Mouse (Mus musculus): ENCODE measurements around the gene Gpam. TPM values are rescaled to one million over a fixed set of nuclear protein-coding genes. Genes with fewer than 3 reads are reported as not detected.

Gpam gene
- polyA plus RNA-seq, 1 experiment from 2014 or later, result 20.2 TPM

GRCm38 (mm10) chr19:55120518-55121244, 6.4 kb downstream of the Gpam start:
- Histone ChIP-seq H3K4me1 (replicated peaks; ENCODE audit: control insufficient read depth, insufficient read depth, low read length) (peaks cover 15% of the 10 kb centered on the region), H3K9ac (ENCODE audit: low read length) (no peak overlapping the region), H3K4me2 (ENCODE audit: low read depth, low read length, severe bottlenecking) (no peak overlapping the region), H3K36me3 (ENCODE audit: control insufficient read depth, insufficient read depth, low read length) (no peaks in the 10 kb centered on the region), H3K27me3 (ENCODE audit: control insufficient read depth, insufficient read depth, low read length) (no peaks in the 10 kb centered on the region), H3K27ac (ENCODE audit: low read depth, low read length) (no peak overlapping the region), H3K9me3 (ENCODE audit: control insufficient read depth, low read length) (no peaks in the 10 kb centered on the region), H3K4me3 (ENCODE audit: low read depth, low read length) (no peak overlapping the region)
- DNase-seq (ENCODE audit: low spot score) (no peak), ATAC-seq (replicated peaks; ENCODE audit: low FRiP score) (no peak)
- 56% methylated on average over 11 of the region's 11 CpGs for WGBS

DNA sequence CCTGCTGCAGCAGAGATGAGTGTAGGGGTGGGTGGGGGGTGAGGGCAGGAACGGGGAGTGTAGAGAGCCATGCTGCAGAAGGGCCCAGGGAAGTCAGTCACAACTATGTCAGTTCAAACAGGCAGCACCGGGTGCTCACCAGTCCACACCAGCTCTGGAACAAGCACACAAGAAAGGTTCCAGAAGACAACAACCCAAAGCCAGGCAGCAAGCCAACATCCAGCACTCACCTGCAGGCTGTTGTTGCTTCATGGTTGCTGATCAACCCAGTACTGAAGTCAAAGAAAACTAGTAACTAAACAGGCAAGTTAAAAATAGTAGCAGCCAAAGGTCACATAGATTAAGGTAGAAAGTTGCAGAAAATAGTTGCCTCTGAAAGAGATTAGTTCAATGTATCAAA, 7.5 kb downstream of the Gpam start:
- Histone ChIP-seq H3K9me3 (ENCODE audit: control insufficient read depth, low read length) (no peaks in the 10 kb centered on the region), H3K9ac (ENCODE audit: low read length) (no peak overlapping the region), H3K4me2 (ENCODE audit: low read depth, low read length, severe bottlenecking) (no peak overlapping the region), H3K4me3 (ENCODE audit: low read depth, low read length) (no peak overlapping the region), H3K27ac (ENCODE audit: low read depth, low read length) (no peak overlapping the region), H3K36me3 (ENCODE audit: control insufficient read depth, insufficient read depth, low read length) (no peaks in the 10 kb centered on the region), H3K4me1 (replicated peaks; ENCODE audit: control insufficient read depth, insufficient read depth, low read length) (peaks cover 15% of the 10 kb centered on the region), H3K27me3 (ENCODE audit: control insufficient read depth, insufficient read depth, low read length) (no peaks in the 10 kb centered on the region)
- ATAC-seq (replicated peaks; ENCODE audit: low FRiP score) (no peak), DNase-seq (ENCODE audit: low spot score) (no peak)
- 87% methylated on average over 2 of the region's 2 CpGs for WGBS

DNA sequence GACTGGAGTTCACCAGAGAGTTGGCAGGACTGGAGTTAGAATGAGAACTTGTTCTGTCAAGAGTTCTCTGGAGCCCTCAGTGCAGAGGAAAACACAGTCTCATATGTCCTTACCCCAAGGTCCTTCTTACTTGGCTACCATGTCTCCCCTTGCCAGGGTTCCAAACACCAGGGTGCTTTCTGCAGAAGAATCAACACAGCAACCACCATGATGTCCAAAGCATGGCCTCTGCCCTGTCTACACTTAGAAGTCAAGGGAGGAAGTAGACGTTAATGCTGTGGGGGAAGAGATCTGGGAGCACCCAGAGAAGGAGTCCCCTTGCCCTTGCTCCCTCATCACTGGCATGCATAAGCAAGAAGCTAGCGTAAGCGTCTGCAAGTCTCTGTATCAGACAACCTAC, 9.0 kb downstream of the Gpam start:
- no peaks in the 10 kb centered on the region for H3K9me3 ChIP-seq (ENCODE audit: control insufficient read depth, low read length)
- no peak overlapping the region for H3K4me2 ChIP-seq (ENCODE audit: low read depth, low read length, severe bottlenecking)
- no peaks in the 10 kb centered on the region for H3K36me3 ChIP-seq (ENCODE audit: control insufficient read depth, insufficient read depth, low read length)
- H3K27me3 ChIP-seq (ENCODE audit: control insufficient read depth, insufficient read depth, low read length), result no peaks in the 10 kb centered on the region
- no peak for ATAC-seq (replicated peaks; ENCODE audit: low FRiP score)
- H3K4me1 ChIP-seq (replicated peaks; ENCODE audit: control insufficient read depth, insufficient read depth, low read length), result peaks cover 10% of the 10 kb centered on the region
- H3K9ac ChIP-seq (ENCODE audit: low read length), result no peak overlapping the region
- WGBS, result 83% methylated on average over 3 of the region's 3 CpGs
- DNase-seq (ENCODE audit: low spot score), result no peak
- no peak overlapping the region for H3K4me3 ChIP-seq (ENCODE audit: low read depth, low read length)
- no peak overlapping the region for H3K27ac ChIP-seq (ENCODE audit: low read depth, low read length)

GRCm38 (mm10) chr19:55117059-55117815, 9.8 kb downstream of the Gpam start:
- no peak overlapping the region for H3K4me3 ChIP-seq (ENCODE audit: low read depth, low read length)
- no peaks in the 10 kb centered on the region for H3K36me3 ChIP-seq (ENCODE audit: control insufficient read depth, insufficient read depth, low read length)
- no peak for DNase-seq (ENCODE audit: low spot score)
- no peaks in the 10 kb centered on the region for H3K9me3 ChIP-seq (ENCODE audit: control insufficient read depth, low read length)
- WGBS, result 70% methylated on average over 6 of the region's 6 CpGs
- no peaks in the 10 kb centered on the region for H3K27me3 ChIP-seq (ENCODE audit: control insufficient read depth, insufficient read depth, low read length)
- no peak overlapping the region for H3K4me2 ChIP-seq (ENCODE audit: low read depth, low read length, severe bottlenecking)
- H3K27ac ChIP-seq (ENCODE audit: low read depth, low read length), result no peak overlapping the region
- peaks cover 6% of the 10 kb centered on the region for H3K4me1 ChIP-seq (replicated peaks; ENCODE audit: control insufficient read depth, insufficient read depth, low read length)
- H3K9ac ChIP-seq (ENCODE audit: low read length), result no peak overlapping the region
- ATAC-seq (replicated peaks; ENCODE audit: low FRiP score), result no peak

DNA sequence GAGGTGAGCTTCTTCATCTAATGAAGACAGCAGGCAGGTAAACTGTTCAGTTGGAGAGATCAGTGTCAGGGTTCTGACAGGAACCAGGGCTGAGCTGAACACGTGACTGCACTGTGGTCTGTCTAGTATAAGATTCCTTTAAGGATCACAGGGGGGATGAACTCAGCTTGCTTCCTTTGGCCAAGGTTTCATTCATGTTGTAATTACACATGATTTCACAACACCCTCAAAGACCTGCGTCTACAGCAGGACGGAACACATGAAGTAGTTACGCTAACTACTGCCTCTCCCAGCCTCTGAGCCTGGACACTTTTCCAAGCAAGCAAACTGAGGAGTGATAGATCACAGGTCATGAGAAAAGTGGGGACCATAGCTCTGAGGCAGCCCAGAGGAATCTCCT, 11.5 kb downstream of the Gpam start:
- DNase-seq (ENCODE audit: low spot score) (no peak), ATAC-seq (replicated peaks; ENCODE audit: low FRiP score) (no peak)
- H3K4me3 ChIP-seq (ENCODE audit: low read depth, low read length), result no peak overlapping the region
- WGBS, result 93% methylated on average over 4 of the region's 4 CpGs
- no peaks in the 10 kb centered on the region for H3K36me3 ChIP-seq (ENCODE audit: control insufficient read depth, insufficient read depth, low read length)
- H3K27ac ChIP-seq (ENCODE audit: low read depth, low read length), result no peak overlapping the region
- H3K9me3 ChIP-seq (ENCODE audit: control insufficient read depth, low read length), result no peaks in the 10 kb centered on the region
- no peak overlapping the region for H3K4me2 ChIP-seq (ENCODE audit: low read depth, low read length, severe bottlenecking)
- H3K4me1 ChIP-seq (replicated peaks; ENCODE audit: control insufficient read depth, insufficient read depth, low read length), result 0 out of 2 replicates have a peak, but pooled peaks cover 2% of the 10 kb centered on the region
- no peaks in the 10 kb centered on the region for H3K27me3 ChIP-seq (ENCODE audit: control insufficient read depth, insufficient read depth, low read length)
- H3K9ac ChIP-seq (ENCODE audit: low read length), result no peak overlapping the region

DNA sequence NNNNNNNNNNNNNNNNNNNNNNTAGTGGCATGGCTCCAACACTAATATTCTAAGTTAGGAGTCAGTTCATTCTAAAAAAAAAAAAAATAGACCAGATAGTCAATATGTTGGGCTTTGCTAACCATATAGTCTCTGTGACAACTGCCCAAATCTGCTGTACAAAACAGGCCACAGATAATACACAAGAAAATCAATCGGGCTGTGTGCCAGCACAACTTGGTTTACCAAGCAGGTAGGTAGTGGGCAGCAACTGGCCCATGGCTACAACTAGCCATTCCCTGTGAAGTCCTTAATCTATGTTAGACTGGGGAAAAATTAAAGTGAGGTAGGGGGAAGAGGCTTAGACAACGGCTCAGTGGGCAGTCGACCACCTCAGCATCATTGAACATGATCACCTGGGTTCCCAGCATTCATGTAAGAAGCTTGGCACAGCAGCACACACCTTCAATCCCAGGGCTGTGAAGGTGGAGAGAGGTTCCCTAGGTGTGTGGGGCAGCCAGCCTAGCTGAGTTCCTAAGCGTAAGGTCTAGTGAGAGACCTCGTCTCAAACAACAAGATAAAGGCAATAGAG, 12.1 kb downstream of the Gpam start:
- no peaks in the 10 kb centered on the region for H3K9me3 ChIP-seq (ENCODE audit: control insufficient read depth, low read length)
- H3K4me3 ChIP-seq (ENCODE audit: low read depth, low read length), result no peak overlapping the region
- 93% methylated on average over 5 of the region's 5 CpGs for WGBS
- H3K4me1 ChIP-seq (replicated peaks; ENCODE audit: control insufficient read depth, insufficient read depth, low read length), result no peaks in the 10 kb centered on the region
- no peaks in the 10 kb centered on the region for H3K36me3 ChIP-seq (ENCODE audit: control insufficient read depth, insufficient read depth, low read length)
- no peak for ATAC-seq (replicated peaks; ENCODE audit: low FRiP score)
- DNase-seq (ENCODE audit: low spot score), result no peak
- no peak overlapping the region for H3K4me2 ChIP-seq (ENCODE audit: low read depth, low read length, severe bottlenecking)
- no peak overlapping the region for H3K9ac ChIP-seq (ENCODE audit: low read length)
- no peaks in the 10 kb centered on the region for H3K27me3 ChIP-seq (ENCODE audit: control insufficient read depth, insufficient read depth, low read length)
- H3K27ac ChIP-seq (ENCODE audit: low read depth, low read length), result no peak overlapping the region

DNA sequence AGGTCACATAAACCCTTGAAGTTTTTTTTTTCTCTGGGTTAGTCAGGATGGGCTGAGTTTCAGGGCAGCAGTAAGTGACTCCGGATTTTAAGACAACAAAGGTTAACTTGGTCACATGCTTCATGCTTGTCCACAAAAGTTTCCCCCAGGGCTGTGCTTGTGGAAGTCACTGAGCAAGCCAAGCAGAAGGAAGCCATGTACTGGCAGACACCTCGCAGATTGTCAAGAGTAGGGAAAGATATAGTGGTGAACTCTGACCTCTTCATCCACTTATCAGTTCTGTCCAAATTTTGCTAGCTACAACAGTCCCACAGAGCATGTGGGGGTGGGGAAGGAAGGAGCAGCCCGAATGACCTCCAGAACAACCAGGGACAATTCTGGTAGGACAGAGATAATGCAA, 19.1 kb downstream of the Gpam start:
- 78% methylated on average over 3 of the region's 3 CpGs for WGBS
- Histone ChIP-seq H3K4me2 (ENCODE audit: low read depth, low read length, severe bottlenecking) (no peak overlapping the region), H3K4me1 (replicated peaks; ENCODE audit: control insufficient read depth, insufficient read depth, low read length) (no peaks in the 10 kb centered on the region), H3K27me3 (ENCODE audit: control insufficient read depth, insufficient read depth, low read length) (no peaks in the 10 kb centered on the region), H3K4me3 (ENCODE audit: low read depth, low read length) (no peak overlapping the region), H3K27ac (ENCODE audit: low read depth, low read length) (no peak overlapping the region), H3K9me3 (ENCODE audit: control insufficient read depth, low read length) (no peaks in the 10 kb centered on the region), H3K9ac (ENCODE audit: low read length) (no peak overlapping the region), H3K36me3 (ENCODE audit: control insufficient read depth, insufficient read depth, low read length) (no peaks in the 10 kb centered on the region)
- ATAC-seq (replicated peaks; ENCODE audit: low FRiP score) (no peak), DNase-seq (ENCODE audit: low spot score) (no peak)

DNA sequence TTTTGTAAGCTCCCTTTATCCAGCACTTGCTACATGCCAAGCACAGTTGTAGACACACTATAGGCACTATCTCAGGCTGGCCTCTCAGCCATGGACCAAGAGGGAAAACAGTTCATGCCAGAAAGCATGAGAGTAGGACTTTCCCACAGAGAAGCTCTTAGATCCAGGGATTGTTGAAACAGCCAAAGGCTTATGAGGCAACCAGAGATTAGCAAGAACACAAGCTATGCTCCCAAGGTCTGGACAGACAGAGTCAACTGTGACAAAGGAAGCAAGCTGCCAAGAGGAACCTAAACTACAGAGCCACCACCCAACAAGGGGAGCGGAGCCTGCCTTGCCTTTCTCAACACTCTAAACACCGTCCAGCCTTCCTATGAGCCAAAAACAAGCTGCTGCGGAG, 21.1 kb downstream of the Gpam start:
- ATAC-seq (replicated peaks; ENCODE audit: low FRiP score) (no peak), DNase-seq (ENCODE audit: low spot score) (no peak)
- Histone ChIP-seq H3K27me3 (ENCODE audit: control insufficient read depth, insufficient read depth, low read length) (no peaks in the 10 kb centered on the region), H3K36me3 (ENCODE audit: control insufficient read depth, insufficient read depth, low read length) (no peaks in the 10 kb centered on the region), H3K4me1 (replicated peaks; ENCODE audit: control insufficient read depth, insufficient read depth, low read length) (no peaks in the 10 kb centered on the region), H3K4me2 (ENCODE audit: low read depth, low read length, severe bottlenecking) (no peak overlapping the region), H3K9me3 (ENCODE audit: control insufficient read depth, low read length) (no peaks in the 10 kb centered on the region), H3K9ac (ENCODE audit: low read length) (no peak overlapping the region), H3K4me3 (ENCODE audit: low read depth, low read length) (no peak overlapping the region), H3K27ac (ENCODE audit: low read depth, low read length) (no peak overlapping the region)
- WGBS, result 88% methylated on average over 3 of the region's 3 CpGs
